Mouse (Mus musculus) embryo, embryonic 11 days (tissue): ENCODE data around the gene Git2.

Source experiments
- DNase-seq: peaks from one replicate; pipeline ENCODE4 v3.0.0-alpha.2; 2015

Gene Git2

DNA sequence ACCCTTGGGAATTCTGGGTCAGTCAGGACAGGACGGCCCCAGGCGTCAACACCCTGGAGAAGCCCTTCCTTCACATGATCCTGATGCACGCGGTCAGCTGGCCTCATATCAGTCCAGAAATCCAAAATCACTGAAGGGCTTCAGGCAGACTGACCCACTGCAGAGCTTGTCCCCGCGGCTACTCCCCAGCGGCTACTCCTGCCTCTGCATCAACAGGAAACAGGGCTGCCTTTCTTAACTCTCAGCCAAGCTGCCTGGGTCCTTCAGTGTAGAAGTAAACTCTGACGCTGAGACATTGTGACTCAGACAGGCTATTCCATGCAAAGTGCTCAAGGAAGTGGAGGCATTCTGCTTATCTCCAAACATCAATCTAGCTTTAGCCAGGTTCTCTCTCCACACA is 13.3 kb downstream of the Git2 start:
- no peak for DNase-seq

DNA sequence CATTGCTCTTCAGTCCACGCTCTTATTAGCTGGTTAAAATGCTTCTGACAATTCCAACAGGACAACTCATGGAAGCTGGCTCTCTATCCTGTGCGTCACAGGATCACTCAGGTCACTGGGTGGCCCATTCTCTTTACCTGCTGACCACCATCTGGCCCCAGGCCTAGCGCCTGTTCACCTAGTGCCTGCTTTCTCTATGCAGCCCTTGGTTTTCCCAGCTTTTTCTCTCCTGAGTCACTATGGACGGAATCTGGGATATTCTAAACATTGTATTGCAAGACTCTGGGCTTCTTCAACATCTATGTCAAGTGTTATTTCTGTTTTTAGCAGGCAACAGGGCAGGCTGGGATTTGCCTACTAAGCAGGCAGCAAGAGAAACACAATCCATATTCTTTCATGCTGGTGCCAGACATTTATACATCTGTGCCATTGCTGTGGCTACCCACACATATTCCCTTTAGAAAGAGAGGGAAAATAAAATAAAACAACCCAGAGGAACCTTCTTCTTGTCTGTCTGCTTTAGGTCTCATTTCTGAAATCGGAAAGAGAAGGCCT is 15.7 kb downstream of the Git2 start:
- no peak for DNase-seq

DNA sequence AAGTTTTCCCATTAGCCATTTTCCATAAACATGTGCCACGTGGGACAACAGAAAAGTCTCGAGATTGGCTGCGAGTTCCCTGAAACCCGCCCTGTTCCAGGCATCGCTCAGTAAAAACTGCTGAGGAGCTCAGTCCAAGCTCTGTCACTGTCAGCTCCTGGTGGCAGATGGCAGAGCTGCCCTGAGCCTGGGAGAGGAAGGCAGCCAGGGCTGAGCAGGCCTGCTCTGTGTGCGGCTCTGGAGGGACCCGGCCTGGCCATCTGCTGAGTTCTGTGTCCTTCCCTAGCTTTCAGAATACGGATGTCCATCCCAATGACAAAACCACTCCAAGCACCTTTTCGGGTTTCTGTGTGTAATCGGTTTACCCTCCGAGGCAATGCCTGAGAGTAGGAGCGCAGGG is 21.9 kb downstream of the Git2 start:
- DNase-seq: no peak

DNA sequence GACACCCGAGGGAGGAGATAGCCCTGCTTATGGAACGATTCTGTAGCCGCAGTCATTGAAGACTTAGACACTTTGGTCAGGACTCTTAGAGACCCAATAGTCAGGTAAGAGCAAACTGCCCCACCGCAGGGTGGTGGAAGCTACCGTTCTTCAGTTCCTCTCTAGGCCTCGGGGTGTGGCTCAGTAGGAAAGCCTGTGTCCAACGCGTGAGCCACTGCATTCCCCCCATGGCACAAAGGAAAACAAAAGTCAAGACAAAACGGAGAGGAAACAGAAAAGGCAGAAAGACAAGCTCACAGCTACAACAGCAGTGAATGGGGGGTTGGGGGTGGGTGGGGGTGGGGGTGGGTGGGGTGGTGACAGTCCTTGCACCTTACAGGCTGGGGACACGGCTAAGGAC is 22.9 kb downstream of the Git2 start:
- no peak for DNase-seq

DNA sequence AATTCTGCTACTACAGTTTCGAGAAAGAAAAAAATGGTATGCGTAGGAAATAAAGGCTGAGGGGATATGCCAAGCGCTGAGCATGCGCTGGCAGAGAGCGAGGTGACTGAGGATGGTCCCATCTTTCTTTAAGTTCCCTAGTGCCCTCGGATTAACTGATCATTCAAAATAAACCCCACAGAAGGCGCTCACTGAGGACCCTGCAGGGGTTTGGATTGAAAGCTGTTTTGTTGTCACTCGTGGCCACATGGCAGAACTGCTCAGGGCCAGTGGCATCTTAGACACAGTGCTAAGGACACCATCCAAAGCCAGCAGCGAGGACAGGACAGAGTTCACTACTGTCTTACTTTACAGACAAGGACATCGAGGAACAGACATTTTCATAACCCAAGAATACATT is 25.0 kb downstream of the Git2 start:
- no peak for DNase-seq

DNA sequence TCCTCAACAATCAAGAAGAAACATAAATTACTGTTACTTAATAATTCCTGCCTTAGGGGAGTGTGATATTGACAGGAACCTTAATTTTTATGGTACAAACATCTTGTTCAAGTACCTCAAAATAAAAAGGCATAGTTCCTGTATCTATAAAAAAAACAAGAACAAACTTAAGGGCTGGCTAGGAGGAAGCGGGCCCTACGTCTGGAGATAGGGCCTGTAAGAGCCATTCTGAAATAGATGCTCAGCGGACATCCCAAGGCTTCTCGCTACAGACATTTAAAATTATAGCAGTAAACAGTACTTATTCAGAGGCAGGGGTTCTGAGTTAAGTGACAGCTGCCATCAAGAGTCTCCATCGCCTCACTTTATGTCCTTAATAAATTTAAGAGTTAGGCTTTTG is 27.8 kb downstream of the Git2 start:
- DNase-seq: no peak

DNA sequence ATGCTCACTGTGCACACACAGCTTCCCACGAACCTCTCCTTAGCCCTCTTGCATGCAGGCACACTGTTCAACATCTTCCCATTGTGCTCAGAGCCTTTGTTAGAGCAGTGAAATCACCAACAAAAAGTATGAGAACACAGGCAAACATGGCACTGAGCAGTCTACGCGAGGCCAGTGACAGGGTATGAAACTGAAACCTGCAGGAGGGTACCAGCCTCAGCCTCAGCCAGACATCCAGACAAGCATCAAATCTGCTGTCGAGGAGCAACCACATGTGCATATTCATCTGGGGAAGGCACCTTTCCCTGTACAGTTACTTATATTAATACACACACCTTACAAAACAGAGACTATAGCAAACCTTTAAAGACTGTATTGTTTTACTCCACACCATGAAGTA is 28.4 kb downstream of the Git2 start:
- DNase-seq: no peak

DNA sequence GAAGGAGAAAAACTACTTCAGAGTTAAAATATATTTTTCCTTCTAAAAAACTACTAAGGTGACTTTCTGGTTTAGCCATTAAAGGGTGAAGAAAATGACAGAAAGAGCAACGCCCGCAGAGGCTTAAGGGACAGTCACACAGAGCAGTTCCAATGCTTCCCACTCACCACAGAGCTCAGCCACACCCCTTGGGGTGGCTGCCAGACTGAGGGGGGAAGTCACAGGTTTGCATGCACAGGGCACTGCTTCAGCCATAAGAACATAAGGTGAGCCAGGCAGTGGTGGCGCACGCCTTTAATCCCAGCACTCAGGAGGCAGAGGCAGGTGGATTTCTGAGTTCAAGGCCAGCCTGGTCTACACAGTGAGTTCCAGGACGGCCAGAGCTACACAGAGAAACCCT is 29.7 kb downstream of the Git2 start:
- DNase-seq: no peak

DNA sequence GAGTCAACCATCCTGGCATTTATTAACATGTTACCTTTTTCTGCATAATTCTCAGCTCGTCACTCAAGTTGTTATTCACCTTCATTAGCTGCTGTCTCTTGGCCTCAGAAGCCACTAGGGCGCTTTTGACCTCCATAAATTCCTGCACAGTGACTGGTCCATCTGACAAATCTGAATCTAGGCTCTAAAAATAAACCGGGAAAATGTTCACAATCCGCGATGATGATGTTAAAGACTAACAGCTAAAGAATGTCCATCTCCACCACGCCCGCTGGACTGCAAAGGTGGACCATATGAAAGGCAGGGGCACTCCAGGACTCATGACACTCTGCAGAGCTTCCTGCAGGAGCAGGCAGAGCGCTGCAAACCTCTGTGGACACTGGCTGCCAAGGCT is 31.6 kb downstream of the Git2 start:
- DNase-seq: no peak

DNA sequence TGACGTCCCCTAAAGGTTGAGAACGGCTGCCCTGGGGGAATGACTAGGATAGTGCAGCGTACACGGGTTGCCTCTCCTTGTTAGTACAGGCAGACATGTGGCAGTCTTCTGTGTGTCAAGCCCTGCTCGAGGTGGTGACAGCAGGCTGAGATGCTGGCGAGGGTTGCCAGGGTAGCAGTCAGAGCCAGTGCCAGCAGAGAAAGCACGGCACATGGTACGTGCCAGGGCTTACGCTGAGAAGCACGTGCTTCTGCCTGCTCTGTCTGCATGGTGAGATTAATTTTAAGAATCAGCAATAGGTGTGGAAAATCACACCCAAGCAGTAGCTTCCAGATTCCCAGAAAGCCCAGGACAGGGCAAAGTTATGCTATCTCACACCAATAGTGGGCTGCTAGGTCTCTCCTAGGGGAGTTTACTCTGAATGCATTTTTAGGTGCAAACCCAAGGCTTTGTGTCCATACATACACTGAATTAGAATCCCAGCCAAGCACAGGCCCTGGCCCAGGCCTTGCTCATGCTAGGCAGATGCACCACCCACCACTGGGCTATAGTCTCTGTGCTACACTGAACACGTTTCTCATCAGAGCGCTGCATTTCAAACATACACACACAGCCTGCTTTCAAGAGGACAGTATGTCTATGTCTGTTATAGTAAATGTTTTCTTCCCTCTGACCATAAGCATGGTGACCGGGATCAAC is 32.2 kb downstream of the Git2 start:
- no peak for DNase-seq

DNA sequence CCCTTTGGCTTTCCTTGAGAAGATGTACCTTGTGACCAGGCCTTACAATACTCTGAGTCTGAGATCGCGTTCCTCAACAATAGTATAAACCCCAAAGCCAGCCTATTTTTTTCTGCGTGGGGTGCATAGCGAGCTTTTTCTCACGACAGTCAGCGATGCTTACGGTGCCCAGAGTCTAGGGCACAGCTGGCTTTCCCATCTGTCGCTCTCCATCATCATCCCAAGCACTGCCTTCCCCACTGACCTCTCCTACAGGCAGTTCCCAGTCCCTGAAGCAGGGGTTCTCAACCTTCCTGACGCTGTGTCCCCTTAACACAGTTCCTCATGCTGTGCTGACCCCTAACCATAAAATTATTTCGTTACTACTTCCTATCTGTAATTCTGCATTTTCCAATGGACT is 32.7 kb downstream of the Git2 start:
- no peak for DNase-seq

DNA sequence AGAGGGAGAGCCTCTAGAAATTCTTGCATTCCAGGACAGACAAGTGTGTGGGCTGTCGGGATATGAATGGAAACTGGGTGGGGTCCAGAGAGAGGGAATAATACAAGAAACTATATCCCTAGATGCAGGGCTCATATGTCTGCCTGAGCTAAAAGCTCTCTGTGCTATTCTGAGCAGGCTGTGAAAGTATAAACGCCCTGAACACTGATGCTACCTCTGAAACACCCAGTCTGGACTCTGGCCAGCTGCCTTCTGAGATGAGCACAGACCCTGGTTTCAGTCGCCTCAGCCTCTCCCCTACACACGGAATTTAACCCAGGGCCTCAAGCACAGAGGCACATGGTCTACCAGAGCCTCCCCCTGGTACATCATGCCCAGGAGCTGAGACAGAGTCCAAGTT is 34.7 kb downstream of the Git2 start:
- DNase-seq: no peak

DNA sequence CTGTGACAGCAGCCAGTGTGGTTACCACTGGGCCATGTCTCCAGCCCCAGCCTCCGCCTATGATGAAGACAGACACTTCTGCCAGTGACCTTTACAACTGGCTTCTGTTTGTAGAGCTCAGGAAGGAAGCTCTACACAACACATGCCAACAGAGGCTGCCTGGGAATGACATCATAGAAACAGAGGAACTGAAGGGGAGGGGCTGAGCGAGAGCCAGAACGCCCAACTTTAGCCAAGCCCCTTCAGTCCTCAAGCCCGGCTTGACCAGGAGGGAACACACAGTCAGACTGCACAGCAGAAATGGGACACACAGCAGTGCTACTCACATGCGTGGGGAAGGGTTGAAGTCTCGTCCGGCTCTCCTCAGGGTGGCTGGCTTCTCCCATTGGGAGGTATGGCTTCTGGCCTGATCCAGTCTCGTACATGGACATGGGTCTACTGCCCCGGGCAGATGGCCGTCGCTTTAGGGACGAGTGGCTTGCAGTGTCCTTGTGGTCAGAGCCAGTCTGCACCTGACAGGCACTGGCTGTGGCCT is 36.5 kb downstream of the Git2 start:
- peak; percentile 11 for DNase-seq

DNA sequence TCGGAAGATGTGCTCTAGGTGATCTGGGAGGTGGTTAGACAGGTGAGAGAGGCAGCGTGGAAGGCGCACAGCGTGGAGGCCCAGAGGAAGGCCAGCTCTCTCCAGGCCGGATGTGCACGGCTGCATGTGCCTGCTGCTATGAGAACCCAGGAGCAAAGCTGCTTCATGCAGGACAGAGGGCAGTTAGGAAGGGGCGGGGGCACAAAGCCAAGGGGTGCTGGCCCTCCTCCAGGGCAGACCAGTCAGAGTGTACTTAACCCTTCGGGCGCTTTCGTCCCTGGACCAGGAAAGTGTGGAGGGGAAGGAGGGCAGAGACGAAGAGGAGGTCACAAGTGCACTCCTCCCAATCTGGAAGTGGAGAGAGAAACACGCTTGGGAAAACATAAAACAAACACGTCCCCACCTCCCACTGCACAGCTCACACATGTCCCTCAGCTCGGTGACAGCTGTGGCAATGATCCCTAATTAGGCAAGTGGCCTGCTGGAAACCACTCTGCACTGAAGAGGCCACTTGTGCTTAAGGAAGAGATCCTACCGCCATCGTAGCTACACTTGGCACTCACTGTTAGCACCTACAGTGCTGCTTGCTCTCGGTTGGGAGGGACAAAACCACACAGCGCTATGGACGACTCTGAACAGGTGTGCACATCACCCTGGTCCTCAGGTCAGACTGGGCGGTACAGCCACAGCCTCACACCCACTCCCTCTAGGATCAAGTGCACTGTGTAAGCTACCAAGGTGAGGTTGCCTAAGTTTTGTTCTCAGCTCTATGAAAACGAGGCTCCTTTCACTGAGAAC is 38.0 kb downstream of the Git2 start:
- DNase-seq: no peak

DNA sequence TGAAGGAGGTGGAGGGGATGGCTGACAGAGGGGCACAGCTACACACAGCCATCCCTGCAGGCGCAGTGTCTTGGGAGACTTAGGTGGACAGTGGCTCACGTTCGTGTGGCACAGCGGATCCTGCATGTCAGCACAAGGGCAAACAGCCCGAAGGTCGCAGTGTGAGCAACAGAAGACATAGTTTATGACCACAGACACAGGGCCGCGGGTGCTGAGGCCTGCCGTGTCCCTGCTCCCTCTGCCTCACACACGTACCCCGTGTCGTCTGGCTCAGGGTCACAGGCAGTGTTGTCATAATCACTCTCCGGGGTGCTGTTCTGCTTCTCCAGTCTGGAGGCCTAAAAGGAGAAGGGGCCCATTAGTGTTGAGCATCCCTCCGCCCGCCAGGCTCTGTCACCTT is 41.7 kb downstream of the Git2 start:
- DNase-seq: no peak

DNA sequence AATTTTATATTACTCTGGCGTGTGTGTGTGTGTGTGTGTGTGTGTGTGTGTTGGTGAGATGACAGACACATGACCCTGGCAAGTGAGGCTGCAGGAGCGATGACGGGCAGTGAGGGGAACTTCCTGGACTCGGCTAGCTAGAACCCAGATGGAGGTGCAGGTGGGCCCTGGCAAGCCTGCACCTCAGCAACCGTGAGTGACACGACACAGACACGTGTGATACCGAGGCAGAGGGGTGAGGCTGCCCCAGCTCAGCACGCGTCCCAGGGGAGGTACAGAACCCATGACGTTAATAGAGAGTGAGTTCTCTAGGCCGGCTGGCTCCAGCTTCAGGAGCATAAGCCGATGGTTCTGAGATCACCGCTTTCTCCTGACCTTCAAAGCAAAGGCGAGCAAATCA is 43.3 kb downstream of the Git2 start:
- DNase-seq: no peak

DNA sequence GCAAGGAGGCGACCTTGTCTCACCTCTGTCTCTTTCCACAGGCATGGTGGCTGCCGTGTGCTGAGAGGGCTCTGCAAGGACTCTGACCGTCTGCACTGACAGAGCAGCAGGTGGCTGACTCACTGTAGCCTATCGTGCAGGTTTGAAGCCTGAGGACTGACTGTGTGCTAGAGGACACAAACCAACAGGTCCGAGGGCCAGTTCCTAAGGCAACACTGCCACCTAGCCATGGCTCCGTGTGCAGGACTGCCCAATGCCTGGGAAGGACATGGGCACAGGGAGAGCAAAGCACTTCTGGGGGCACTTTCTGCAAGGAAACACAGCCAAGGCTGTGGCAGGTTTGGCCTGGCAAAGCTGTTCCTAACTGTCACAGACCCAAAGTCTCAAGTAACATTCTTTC is 43.8 kb downstream of the Git2 start:
- no peak for DNase-seq

DNA sequence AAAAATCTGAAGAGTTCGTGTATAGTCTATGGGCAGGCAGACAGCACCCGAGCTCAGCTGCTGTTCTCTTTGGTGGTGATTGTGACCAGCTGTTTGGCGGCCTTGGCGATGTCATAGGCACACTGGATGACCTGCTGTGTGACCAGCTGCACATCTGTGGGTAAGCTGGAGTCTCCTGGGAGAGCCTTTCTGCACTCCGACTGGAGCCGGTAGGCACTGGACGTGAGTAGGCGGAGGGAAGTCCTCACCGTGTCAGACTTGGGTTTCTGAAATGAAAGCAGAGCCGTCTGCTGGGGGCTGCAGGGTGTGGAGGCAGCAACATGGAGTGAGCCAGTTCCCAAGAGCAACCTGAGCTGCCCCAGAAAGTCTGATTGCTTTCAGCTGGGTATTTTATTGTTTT is 45.2 kb downstream of the Git2 start:
- peak; percentile 54 for DNase-seq

DNA sequence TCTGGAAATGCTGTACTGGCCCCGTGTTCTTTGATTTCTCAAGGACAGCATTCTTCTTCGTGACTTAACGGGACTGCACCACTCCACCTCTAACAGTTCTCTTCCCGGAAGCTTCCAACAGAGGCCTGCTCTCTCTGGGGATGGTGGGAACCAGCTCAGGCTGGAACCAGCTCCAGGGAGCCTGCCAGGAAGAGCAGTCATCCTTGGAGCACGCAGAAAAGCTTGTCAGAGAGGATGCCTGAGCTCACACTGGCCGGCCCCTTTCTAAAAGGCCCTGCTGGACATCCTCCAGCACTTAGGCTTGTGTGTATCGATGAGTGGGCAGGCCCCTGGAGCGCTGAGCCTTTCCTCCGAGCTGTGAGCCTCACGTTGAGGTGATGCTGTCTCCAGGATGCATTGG is 47.2 kb downstream of the Git2 start:
- DNase-seq: no peak

DNA sequence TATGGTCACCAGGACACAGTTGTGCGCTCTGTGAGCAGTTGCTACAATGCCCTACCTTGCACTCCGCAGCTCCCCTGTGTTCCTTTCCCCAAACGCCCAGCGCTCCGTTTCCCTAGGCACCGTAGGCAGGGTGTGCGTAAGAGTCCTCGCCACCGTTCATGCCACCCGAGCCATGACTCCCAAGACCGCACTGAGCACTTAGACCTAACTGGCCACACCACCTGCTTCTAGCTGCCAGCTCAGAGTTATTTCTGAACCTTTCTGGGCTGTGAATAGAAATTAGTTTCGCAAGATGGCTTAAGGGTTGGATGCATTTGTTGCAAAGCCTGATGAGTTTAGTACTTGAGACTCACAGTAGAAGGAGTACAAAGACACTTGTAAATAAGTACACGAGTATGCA is 52.5 kb downstream of the Git2 start:
- no peak for DNase-seq

DNA sequence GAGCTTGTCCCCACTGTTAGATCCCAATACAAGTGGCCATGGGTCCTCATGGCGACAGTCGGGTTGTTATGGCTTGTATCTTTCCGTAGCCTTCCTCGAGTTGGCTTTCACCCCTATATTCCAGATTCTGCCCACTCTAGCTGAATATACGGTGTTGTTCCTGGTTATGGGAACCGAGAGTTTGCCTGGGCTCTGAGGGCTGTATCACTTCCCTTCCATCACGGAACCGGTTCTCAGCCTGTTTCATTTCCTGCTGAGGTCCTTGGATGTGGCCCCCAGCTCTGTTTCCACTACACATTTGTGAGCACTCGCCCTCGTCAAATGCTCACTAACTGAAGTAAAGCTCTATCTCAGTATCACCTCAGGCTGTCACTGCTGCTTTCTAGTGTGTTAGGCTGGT is 53.3 kb downstream of the Git2 start:
- no peak for DNase-seq

DNA sequence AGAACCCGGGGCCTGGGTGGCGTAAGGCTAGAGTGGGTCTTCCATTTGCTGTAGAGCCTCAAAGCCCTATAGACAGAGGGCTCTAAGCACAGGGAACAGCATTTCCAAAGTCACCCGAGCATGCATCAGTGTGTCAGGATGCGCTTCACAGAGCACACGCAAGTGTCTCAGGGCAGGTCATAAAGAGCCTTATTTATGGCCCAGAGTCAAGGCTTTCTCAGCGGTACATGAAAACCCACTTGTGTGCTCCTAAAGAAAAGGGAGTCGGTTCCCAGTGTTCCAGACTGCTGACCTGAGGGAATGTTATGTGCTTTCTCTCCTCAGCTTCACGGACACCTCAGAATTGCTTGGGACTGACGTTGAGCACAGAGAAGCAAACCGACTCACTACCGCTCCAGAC is 54.5 kb downstream of the Git2 start:
- DNase-seq: no peak

DNA sequence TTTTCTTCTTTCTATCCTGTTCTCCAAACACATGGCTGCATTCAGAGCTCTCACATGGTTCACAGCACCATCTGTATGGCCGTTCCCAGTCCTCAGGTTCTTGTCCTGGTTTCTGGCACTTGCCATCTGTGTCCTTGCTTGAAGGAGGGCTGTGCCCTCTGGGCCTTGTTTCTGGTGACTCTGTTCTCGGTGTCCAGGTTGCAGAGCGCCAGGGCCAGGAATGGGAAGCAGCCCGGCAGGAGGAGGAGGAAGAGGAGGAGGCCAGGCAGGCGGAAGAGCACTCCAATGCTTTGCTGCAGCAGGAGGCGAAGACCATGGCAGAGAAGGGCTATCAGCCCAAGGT is 55.4 kb downstream of the Git2 start:
- no peak for DNase-seq
